Mouse (Mus musculus) erythroblast, adult 5-6 weeks (primary cell): ENCODE data around the gene Sdk2. TPM values are rescaled to one million over a fixed set of nuclear protein-coding genes. Genes with fewer than 3 reads are reported as not detected.

Experiments
- ATAC-seq: replicated peaks from 2 replicates; pipeline ENCODE4 v1.8.0; 2016; ENCODE audit warnings: moderate number of reproducible peaks, mild to moderate bottlenecking, moderate TSS enrichment, inconsistent platforms; ENCODE audit not compliant: poor library complexity, low FRiP score, severe bottlenecking
- total RNA-seq, 2 experiments: library from RNA; stranded (forward) in 1 of 2; stranded (reverse) in 1 of 2; fragments of 150-400 nt in 1 of 2; fragments of 200-764, 138-1000 nt in 1 of 2; gene quantifications; 2 replicates each; pipeline versions ENCODE4 v1.2.3 to v1.2.4; 2015 to 2017; ENCODE audit warnings: low replicate concordance in 2 of 2

Gene Sdk2
- total RNA-seq, 2 experiments from 2014 or later: not detected

DNA sequence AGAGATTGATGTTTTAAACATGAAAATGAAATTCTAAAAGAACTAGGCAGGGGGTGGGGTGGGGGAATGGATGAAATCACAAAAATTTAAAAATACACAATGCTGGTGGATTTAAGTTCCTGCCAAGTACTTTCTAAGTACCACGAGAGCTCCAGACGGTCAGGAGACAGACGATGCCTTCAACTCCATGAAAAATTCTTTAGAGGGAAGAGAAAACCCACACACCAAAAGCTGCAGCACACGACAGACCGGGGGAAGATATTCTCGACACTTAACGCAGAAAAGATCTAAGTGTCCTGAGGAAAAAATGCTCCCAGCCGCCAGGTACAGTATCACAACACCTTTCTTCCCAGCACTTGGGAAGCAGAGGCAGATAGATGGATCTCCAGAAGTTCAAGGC lies 118.2 kb downstream of the Sdk2 start:
- ATAC-seq: no peak

DNA sequence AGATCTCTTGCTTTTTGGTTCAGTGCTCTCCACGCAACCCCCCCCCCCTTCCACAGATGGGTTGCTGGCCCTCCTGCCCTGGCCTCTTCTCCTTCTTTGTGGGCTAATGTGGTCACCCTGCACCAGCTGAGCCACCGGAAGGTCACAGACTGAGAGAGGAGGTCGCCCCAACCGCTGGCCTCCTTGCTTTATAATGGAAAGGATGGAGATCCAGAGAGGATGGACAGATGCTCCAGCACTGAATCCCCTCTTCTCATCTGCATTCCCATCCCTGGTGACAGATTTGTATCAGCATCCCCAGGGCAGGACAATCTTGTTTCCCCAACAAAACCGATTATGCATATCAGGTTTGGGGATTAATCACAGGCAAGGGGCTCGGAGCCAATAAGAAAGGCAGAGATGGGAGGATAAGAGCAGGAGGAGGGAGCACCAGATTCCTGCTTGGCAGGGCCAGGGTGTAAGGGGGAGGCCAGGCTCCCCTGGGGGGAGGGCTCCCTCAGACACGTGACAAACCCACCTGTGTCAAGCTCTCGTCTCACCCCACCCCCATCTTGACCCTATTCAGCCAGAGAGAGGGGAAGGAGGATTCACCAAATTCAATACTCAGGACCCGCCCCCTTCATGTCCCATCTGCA lies 124.6 kb downstream of the Sdk2 start:
- no peak for ATAC-seq

DNA sequence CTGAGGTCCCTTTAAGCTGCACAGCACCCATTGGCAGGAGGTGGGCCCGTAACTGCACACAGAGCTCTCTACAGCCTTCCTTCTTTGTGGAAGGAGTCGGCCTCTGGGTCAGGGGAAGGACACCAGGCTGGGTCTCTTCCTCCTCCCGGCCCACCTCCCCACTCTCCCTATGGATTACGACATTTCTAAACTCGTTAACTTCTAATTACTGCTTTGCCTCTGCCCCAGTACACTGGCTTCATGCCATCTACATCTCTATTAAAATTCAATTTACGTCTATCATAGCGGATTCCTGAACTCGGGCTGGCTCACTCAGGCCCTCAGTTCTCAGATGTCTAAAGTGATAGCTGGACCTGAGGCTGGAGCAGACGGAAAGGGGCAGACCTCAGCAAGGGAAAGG lies 133.2 kb downstream of the Sdk2 start:
- ATAC-seq: no peak

DNA sequence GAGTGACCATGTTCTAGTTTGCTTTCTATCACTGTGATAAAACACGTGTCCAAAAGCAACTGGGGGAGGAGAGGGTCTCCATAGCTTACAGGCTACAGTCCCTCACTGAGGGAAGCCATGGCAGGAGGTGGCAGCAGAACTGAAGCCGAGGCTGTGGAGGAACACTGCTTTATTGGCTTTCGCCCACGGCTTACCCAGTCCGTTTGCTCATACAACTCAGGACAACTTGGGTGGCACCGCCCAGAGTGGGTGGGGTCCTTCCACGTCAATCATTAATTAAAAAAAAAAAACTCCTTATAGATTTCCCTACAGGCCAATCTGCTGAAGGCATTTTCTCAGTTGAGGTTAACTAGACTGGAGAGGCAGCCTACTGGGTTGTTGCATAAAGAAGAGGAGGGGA lies 133.9 kb downstream of the Sdk2 start:
- no peak for ATAC-seq

DNA sequence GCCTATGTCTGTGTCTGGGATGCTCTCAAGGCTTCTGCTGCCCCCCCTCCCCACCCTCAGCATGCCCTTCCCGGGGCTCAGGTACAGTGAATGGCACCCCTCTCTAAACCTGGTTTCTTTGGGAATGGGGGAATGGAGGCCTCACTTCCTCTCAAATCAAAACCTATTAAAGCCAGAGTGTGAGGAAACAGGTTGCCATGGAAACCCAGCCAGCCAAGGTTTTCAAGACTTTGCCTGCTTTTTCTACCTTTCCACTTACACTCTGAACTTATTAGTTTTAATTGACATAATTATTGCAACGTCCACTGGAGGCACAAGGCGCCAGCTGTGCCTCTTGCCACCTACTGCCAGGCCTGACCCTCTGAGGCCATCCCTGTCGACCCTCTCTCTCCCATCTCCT lies 135.1 kb downstream of the Sdk2 start:
- no peak for ATAC-seq

DNA sequence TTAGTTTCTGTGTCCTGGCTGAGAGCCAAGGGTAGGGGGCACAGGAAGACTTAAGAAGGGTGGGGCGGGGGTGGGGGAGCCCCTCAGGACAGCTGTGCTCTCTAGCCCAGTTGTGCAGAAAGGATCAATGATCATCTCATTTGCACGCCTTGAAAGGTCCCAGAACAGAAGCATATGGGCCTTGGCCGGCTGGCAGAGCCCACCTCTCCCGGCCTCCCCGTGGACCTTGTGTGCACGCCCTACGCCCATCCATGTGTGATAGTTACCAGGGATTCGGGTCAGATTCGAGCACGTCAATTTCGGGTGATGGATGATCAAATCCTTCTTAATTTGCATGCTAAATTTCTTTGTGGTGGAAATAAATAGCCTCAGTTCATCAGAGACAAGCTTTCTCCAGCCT lies 136.7 kb downstream of the Sdk2 start:
- ATAC-seq: no peak

DNA sequence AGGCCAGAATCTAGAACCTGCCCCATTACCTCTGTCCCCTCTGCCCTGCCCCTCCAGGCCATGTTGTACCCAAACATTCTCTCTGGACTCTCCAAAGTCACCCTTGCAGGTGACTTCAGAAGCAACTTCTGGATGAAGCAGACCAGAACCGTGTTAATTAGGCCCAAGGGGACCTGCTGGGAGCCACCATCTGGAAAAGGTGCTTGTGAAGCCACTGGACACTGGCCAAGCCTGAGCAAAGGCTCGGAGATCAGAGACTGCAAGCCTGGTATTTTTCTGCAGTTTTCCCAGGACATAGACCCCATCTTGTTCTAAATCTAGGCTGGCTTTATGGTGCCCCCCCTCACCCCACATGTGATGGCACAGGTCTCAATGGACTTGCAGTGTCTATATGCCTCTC lies 138.0 kb downstream of the Sdk2 start:
- no peak for ATAC-seq

DNA sequence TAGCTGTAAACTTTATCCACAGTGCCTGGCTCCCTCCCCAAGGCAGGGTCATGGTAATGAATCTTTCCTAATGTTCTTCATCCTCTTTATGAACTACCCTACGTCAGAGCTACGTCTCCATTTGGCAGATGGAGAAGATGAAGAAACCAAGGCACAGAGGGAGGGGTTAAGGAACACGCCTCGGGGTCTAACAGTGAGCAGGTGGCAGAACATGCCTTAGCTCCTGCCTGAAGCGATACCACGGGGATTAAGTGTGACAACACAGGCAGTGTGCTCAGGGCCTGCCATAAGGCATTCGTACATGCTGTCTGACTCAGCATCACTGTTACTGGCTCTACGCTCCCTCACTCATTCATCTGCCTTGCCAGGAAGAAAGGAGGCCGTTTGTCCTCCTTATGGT lies 138.6 kb downstream of the Sdk2 start:
- ATAC-seq: no peak

DNA sequence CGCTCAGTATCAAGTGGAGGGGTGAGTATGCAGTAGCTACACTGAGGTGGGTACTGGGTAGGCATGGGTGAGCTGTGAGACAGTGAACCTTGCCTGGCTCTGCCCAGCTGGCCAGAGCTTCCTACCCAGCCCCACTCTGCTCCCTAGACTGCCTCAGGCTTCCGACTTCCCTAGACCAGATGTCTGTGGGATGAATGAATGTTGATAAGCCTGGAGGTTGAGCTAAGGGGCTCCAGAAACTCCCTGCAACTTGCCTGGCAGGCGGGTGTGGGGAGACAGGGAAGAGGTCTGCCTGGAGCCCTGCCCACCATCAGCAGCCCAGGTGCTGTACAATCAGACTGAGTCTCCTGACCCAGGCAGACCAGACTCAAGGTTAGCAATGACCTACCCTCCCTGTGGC lies 139.0 kb downstream of the Sdk2 start:
- no peak for ATAC-seq

DNA sequence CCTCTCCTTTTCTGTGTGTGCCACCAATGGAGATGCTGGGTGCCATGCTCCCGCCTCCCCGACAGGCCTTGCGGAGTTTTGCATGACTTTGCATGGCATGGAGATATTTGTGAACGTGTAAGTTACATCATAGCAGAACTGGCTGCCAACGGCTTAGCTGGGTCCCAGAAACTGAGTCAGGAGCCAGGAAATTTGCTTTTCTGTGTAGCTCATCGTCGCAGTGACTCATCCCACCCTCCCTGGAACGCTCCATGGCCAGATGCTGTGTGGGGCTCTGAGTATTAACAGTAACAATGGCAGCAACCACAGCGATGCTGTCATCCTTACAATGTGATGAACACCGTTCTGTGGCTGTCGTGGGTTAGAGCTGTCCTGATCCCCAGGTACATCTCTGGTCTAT lies 139.6 kb downstream of the Sdk2 start:
- no peak for ATAC-seq

DNA sequence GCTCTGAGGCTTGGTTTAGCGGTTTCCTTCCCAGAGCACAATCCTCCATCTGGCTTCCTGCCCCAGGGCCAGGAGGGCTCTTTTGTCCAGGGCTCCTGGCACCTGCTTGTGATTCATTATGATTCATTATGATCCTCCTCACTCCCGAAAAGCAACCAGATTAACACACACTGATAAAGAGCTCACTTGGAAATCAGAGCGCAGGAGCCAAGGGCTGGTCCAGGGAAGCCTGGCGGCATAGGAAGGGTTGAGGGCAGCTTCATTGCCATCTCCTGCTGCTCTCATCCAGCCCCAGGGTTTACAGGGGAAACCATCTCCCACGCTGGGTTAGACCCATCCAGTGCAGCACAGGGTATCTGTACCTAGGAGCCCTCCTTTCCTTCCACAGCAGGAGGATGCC lies 143.7 kb downstream of the Sdk2 start:
- ATAC-seq: no peak

DNA sequence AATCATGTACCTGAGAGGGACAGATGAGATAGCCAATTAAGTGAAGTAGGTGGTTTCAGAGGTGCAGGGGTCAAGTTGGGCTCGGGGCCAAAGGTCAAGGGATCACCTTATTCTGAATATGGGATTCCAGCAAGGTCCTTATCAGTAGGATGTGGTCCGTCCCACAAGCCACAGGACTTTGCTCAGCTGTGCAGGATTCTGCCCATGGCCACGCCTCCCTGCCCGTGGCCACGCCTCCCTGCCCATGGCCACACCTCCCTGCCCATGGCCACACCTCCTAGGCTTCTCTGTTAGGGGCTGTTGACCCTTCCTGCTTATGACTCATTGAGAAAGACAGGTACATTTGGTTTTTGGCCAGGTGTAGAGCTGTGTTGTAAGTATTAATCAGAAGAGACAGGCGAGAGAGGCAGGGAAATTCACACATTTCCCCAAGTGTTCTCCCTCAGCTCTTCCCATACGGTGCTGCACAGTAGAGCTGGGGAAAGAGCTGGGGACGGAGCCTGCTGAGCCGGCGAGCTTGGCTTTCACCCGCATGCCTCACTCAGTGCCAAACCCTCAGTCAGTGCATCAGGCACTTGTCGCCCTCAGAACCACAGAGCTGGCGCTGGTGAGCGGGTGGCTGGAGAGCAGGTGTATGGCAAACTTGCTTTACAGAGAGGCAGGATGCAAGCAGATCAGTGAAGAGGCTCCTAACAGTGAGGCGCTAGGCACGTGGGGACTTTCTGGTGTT lies 163.6 kb downstream of the Sdk2 start:
- ATAC-seq: no peak

DNA sequence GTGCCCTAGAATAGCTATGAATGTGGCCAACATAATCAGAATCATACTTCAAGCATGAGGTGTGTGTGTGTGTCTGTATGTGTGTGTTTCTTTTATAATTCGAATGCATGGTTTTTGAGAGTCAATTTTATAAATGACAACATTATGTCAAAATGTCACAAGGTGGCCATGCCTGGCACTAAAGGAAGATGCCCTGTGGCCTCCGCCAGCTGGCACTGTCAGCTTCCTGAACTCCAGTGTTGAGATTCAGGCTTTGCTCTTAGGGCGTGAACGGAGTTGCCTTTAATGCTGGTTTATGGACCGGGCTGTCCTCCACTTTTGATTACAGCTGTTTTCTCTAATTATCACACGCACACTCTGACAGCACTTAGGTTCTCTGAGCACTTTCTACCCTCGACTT lies 164.9 kb downstream of the Sdk2 start:
- ATAC-seq: no peak

DNA sequence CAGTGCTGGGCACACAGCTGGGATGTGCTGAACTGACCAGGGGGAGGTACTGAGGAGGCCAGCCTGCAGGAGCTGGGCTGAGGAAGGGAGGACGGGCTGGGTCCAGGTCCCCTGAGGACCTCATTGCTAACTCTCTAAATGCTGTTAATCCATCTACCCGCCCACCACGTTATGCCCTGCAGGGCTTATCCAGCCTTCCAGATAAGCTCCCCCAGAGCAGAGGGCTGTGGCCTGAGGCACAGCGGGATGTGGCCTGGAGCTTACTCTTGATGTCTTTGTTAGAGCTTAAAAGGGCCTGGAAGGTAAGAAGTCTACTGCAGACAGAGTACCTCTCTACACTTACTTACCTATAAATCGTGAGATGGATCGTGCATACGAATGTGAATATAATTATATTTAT lies 168.2 kb downstream of the Sdk2 start:
- no peak for ATAC-seq

DNA sequence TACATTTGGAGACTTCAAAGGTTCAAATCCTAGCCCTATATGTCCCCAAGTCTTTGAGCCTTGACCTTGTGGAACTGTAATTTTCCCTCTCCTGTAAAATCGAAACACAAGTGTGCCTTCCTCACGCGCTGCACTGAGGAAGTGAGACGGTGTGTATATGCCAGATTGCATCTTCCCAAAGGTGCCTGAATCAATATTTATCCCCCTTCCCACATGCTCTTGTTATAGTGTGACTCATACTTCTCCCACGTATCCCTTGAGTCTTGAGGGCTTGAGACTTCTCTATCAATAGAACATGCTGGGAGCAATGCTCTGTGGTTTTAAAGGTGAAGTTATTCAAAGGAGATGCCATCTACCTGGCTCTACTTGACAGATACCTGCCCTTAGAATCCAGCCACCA lies 170.8 kb downstream of the Sdk2 start:
- ATAC-seq: no peak

DNA sequence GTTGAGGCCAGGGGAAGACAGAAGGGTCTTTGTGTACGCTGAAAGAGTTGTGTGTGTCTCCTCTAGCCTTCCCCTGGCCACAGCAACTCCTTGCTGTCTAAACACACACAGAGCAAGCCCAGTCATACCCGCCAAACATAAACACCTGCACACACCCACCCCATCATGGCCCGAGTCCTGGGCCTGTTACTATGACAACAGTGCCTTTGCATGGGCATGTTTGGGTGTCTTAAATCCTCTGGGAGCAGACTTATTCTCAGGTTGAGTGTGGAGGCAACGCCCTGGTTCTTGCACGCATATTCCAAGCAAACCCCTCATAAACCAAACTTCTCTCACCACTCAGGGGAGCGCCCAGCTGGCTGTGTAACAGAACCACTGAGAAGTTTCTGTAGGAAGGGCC lies 173.9 kb downstream of the Sdk2 start:
- no peak for ATAC-seq

DNA sequence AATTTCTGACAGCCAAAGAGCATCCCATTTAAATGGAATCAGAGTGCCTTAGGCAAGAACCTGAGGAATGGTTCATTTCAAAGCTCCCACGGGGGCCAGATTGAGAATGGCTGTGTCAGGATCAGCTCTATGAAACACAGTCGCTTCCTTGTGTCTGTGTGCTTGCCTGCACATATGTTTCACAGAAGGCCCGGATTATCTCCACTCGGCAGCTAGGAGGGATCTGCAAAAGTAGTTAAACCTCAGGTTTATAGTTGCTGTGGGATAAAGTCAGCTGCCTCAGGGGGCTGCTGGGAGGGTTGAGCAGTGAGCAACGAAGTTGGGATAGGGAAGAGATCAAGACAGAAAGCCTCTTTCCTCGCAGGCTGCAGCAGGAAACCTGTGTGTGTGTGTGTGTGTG lies 174.8 kb downstream of the Sdk2 start:
- no peak for ATAC-seq

DNA sequence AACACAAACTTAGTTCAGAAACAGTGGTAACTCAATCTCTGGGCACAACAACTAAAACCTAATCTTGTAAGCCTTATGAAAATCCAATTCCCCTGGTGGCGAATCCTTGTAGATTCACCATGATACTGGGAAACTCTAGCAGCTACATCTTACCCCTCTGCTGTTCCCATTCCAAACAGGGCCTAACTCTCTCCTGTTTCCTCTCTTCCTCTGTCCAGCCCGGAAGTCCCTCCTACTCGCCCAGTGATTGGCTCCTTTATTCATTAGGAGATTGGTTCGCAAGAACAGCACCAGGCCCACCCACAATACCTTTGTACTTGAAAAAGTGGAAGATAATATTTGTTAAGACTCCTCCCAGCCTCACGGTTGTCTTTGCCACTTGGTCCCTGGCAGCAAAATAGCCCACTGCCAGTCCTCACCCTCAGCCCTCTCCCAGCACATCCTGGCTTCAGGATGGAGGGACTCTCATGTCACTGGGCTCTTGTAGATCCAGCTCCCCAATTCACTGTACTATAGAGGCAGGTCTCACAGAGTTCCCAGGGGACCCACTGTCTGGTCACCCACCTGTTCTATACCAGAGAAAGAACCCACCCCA lies 178.6 kb downstream of the Sdk2 start:
- no peak for ATAC-seq

DNA sequence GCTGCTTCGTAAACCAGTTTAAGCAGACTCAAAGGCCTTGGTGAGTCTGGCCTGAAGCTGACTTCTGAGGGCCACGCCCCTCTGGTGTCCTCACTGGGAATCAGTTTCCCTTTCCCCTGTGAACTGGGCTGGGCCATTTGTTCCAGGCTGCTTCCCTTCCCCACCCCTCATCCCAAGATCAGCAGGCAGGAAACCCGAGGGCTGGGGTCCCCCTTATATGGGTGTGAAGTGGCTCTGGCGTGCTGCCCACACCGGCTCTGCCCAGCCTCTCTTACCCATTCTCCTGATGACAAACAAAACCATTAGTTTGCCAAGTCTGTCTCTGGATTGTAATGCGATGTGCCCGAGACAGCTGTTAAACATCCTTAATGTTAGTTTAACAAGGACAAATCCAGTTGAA lies 180.5 kb downstream of the Sdk2 start:
- no peak for ATAC-seq

DNA sequence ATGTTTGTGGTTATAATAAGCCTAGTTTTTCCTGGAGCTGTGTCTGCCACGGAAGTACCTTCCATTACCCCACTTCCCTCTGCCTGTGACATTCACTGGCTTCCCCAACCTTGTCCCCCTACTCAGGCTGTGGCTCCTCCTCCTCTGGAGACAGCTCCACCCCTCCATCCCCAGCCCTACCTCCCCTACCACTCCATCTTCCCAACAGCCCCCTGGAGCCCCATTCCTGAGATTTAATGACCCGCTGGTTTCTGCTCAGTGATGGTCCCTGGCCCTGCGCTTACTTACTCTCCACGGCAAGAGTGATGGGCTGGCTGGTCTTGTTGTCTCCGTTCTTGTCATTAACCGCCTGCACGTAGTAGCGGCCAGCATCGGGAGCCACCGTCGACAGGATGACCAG lies 181.9 kb downstream of the Sdk2 start:
- ATAC-seq: no peak

DNA sequence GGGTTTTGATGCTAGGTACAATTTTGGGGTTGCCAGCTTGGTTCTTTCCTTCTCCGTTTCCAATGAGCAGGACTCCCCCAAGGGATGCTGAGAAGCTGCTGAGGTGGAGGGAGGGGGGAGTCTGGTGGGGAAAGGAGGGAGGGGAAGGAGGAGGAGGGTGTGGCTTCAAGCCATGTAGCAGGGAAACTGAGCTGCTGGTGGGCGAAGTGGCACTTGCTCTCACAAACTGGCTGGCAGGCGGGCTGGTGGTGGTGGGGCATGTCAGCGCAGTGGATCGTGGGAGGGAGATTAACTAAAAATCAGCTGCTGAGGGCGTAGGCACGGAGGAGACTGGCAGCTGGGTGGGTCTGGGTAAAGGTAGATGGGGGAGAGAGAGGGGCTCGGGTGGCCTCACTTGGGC lies 183.8 kb downstream of the Sdk2 start:
- ATAC-seq: no peak

DNA sequence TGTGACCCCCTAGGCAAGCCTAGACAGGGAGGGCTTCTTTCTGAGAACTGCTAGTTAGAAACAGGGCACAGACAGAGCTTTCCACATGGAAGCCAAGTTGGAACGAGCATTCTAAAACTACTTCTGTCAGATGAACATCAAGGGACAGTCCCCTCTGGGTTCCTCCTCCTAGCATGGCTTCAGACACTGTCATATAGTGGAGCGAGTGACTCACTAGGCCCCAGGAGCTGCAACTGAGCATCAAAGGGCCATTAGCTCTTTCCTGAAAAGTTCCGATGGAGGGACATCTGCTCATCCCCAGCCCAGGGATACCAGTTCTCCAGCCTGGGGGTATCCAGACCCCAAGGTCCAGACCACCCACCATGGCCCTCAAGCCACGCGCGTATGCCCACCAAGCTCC lies 185.0 kb downstream of the Sdk2 start:
- no peak for ATAC-seq
